Mouse (Mus musculus) right cerebral cortex, adult 2 months (tissue): Measurements from ENCODE around the gene Ffar2.

Source experiments
- DNase-seq, 2 experiments: peaks; one replicate each; pipeline ENCODE4 v3.0.0; 2021 to 2022; ENCODE audit warnings: low spot score in 2 of 2

Ffar2 gene

GRCm38 (mm10) chr7:30769236-30769635, 54.3 kb downstream of the Ffar2 start:
- DNase-seq, result no peak
